ENCODE assay signal across 24 mouse cellular contexts in genomic region chr10:7651057-7651456, GRCm38 (mm10). TPM values are rescaled to one million over a fixed set of nuclear protein-coding genes. Genes with fewer than 3 reads are reported as not detected.
A peak's percentile ranks its signal among the peaks of the same experiment; 100 is the strongest.
DNase-seq lines count a peak whose midpoint lies in the region; ATAC-seq and TF ChIP-seq lines count a peak whose summit lies in the region.
"Had no signal": no experiment of that assay in that cellular context is flagged by ENCODE, and none has a peak within 500 bp of the region (broad histone marks: within the 10 kb centered on the region; RNA-seq: fewer than 3 reads in every experiment).

No protein-coding gene starts in this region.

- TF ChIP-seq CTCF in kidney, postnatal 0 days (IDR thresholded peaks at IDR 0.05; ENCODE audit: low read depth): no peak

- no peak overlapping the region for H3K4me2 ChIP-seq in kidney, embryonic 15.5 days
- H3K4me2 ChIP-seq in kidney, postnatal 0 days (ENCODE audit: low read length): no peak overlapping the region
- H3K4me2 ChIP-seq: embryonic facial prominence, embryonic 13.5 days; embryonic facial prominence, embryonic 15.5 days; forebrain, embryonic 12.5 days had no signal

- no peak overlapping the region for H3K9ac ChIP-seq in kidney, embryonic 15.5 days
- no peak overlapping the region for H3K9ac ChIP-seq in kidney, postnatal 0 days (ENCODE audit: low read depth, low read length)
- H3K9ac ChIP-seq: embryonic facial prominence, embryonic 13.5 days; embryonic facial prominence, embryonic 15.5 days; forebrain, embryonic 12.5 days had no signal

- no peaks in the 10 kb centered on the region for H3K27me3 ChIP-seq in heart, embryonic 10.5 days (ENCODE audit: insufficient read depth, poor library complexity, severe bottlenecking)
- no peaks in the 10 kb centered on the region for H3K27me3 ChIP-seq in kidney, embryonic 15.5 days
- H3K27me3 ChIP-seq in kidney, postnatal 0 days (ENCODE audit: insufficient read depth, low read length): no peaks in the 10 kb centered on the region
- H3K27me3 ChIP-seq: embryonic facial prominence, embryonic 13.5 days; embryonic facial prominence, embryonic 15.5 days; forebrain, embryonic 12.5 days had no signal

- H3K27ac ChIP-seq in heart, embryonic 10.5 days: no peak overlapping the region
- H3K27ac ChIP-seq in kidney, embryonic 15.5 days: no peak overlapping the region
- H3K27ac ChIP-seq in kidney, postnatal 0 days: no peak overlapping the region
- H3K27ac ChIP-seq: embryonic facial prominence, embryonic 13.5 days; embryonic facial prominence, embryonic 15.5 days; forebrain, embryonic 10.5 days; forebrain, embryonic 12.5 days had no signal

- peaks cover 31% of the 10 kb centered on the region for H3K36me3 ChIP-seq in heart, embryonic 10.5 days
- peaks cover 31% of the 10 kb centered on the region for H3K36me3 ChIP-seq in kidney, embryonic 15.5 days
- H3K36me3 ChIP-seq in kidney, postnatal 0 days (ENCODE audit: insufficient read depth, low read length): peaks cover 13% of the 10 kb centered on the region; the same call in 1 of the 2 replicates

- H3K4me1 ChIP-seq in heart, embryonic 10.5 days: no peaks in the 10 kb centered on the region
- H3K4me1 ChIP-seq in kidney, embryonic 15.5 days: no peaks in the 10 kb centered on the region
- H3K4me1 ChIP-seq in kidney, postnatal 0 days (replicated peaks; ENCODE audit: insufficient read depth, low read length): no peaks in the 10 kb centered on the region
- H3K4me1 ChIP-seq: embryonic facial prominence, embryonic 13.5 days; embryonic facial prominence, embryonic 15.5 days; forebrain, embryonic 10.5 days; forebrain, embryonic 12.5 days had no signal

- peak; percentile 2 for DNase-seq in heart, embryonic 10.5 days (ENCODE audit: low spot score)
- no peak for DNase-seq in heart, adult 18-20 months
- no peak for DNase-seq in kidney, adult 8-10 months
- peak; percentile 55 for DNase-seq in kidney, postnatal 0 days (ENCODE audit: low spot score)
- no peak for DNase-seq in kidney, adult 11 months
- DNase-seq in yolk sac, embryonic 10.5 days (ENCODE audit: low spot score): peak; percentile 24
- no peak for DNase-seq in urinary bladder, postnatal 4 days (ENCODE audit: low spot score in 2 of 2)
- DNase-seq: adrenal gland, adult 2 months; adrenal gland, postnatal 10 days; adrenal gland, postnatal 25 days; cerebellum, adult 11 months; cerebellum, adult 18-20 months; cerebellum, adult 8-10 months; cerebellum, adult 9-11 months; cerebellum, postnatal 14 days; cerebellum, postnatal 36 days; embryo, embryonic 11 days had no signal

- 91% methylated on average over 2 of the region's 2 CpGs for WGBS in heart, embryonic 10.5 days
- 47% methylated on average over 2 of the region's 2 CpGs for WGBS in kidney, embryonic 15.5 days
- 61% methylated on average over 2 of the region's 2 CpGs for WGBS in kidney, postnatal 0 days

- H3K9me3 ChIP-seq in heart, embryonic 10.5 days: no peaks in the 10 kb centered on the region
- no peaks in the 10 kb centered on the region for H3K9me3 ChIP-seq in kidney, embryonic 15.5 days (replicated peaks)
- no peaks in the 10 kb centered on the region for H3K9me3 ChIP-seq in kidney, postnatal 0 days (replicated peaks; ENCODE audit: low read length)
- H3K9me3 ChIP-seq: embryonic facial prominence, embryonic 13.5 days; embryonic facial prominence, embryonic 15.5 days; forebrain, embryonic 10.5 days; forebrain, embryonic 12.5 days had no signal

- H3K4me3 ChIP-seq in heart, embryonic 10.5 days: no peak overlapping the region
- no peak overlapping the region for H3K4me3 ChIP-seq in kidney, embryonic 15.5 days (replicated peaks)
- no peak overlapping the region for H3K4me3 ChIP-seq in kidney, postnatal 0 days (replicated peaks; ENCODE audit: low read depth, low read length)
- H3K4me3 ChIP-seq: embryonic facial prominence, embryonic 13.5 days; embryonic facial prominence, embryonic 15.5 days; erythroblast, embryonic 14.5 days; forebrain, embryonic 10.5 days; forebrain, embryonic 12.5 days had no signal

- ATAC-seq in kidney, embryonic 15.5 days (replicated peaks; ENCODE audit: low FRiP score): peak; percentile 62; the same call in 1 of the 2 replicates
- no peak; the same call in 1 of the 2 replicates for ATAC-seq in kidney, postnatal 0 days (replicated peaks; ENCODE audit: low FRiP score, low read depth)
- ATAC-seq: forebrain, embryonic 14.5 days had no signal

RNA-seq across cellular contexts. Expression of gene Nup43, which starts 16.2 kb away (rescaled TPM):
- polyA plus RNA-seq in heart, embryonic 10.5 days (2016; fragmentation: Nextera tagmentation; extraction: Ambion mirVana): 55.5 and 72.0 TPM in 2 replicates
- total RNA-seq in heart, adult 18-20 months (2021): 1 to 10 TPM; 6.7 to 7.3 TPM
- 55.2 and 58.1 TPM in 2 replicates for polyA plus RNA-seq in kidney, embryonic 15.5 days (2015; fragmentation: Nextera tagmentation; extraction: Ambion mirVana)
- 32.7 and 36.1 TPM in 2 replicates for polyA plus RNA-seq in kidney, postnatal 0 days (2015; fragmentation: Nextera tagmentation; extraction: Ambion mirVana)

RNA-seq across cellular contexts. Expression of gene Pcmt1, which starts 29.9 kb away (rescaled TPM):
- polyA plus RNA-seq in heart, embryonic 10.5 days (2016; fragmentation: Nextera tagmentation; extraction: Ambion mirVana): 143 and 148 TPM in 2 replicates
- 100 to 1,000 TPM in 1 of 2 experiments, 10 to 100 TPM in 1; 95.5 to 103 TPM for total RNA-seq in heart, adult 18-20 months (2021)
- 115 and 122 TPM in 2 replicates for polyA plus RNA-seq in kidney, embryonic 15.5 days (2015; fragmentation: Nextera tagmentation; extraction: Ambion mirVana)
- 94.2 and 106 TPM in 2 replicates for polyA plus RNA-seq in kidney, postnatal 0 days (2015; fragmentation: Nextera tagmentation; extraction: Ambion mirVana)

RNA-seq across cellular contexts. Expression of gene Lats1, which starts 30.0 kb away (rescaled TPM):
- polyA plus RNA-seq in heart, embryonic 10.5 days (2016; fragmentation: Nextera tagmentation; extraction: Ambion mirVana): 3.6 and 4.7 TPM in 2 replicates
- total RNA-seq in heart, adult 18-20 months (2021): 10 to 100 TPM in 1 of 2 experiments, 1 to 10 TPM in 1; 8.8 to 11.6 TPM
- 8.6 and 9.1 TPM in 2 replicates for polyA plus RNA-seq in kidney, embryonic 15.5 days (2015; fragmentation: Nextera tagmentation; extraction: Ambion mirVana)
- polyA plus RNA-seq in kidney, postnatal 0 days (2015; fragmentation: Nextera tagmentation; extraction: Ambion mirVana): 7.3 TPM in 2 replicates

Comparison
In these comparisons a context has a peak if more than half of its experiments do, and no peak if none do; other contexts are left out.
1. DNase-seq: peak in heart, embryonic 10.5 days (single experiment), kidney, postnatal 0 days (single experiment) and yolk sac, embryonic 10.5 days (single experiment); none in heart, adult 18-20 months (0 of 2), kidney, adult 8-10 months (0 of 2), kidney, adult 11 months (single experiment) and urinary bladder, postnatal 4 days (0 of 2).